Mouse (Mus musculus) heart, adult 2 months (tissue): ENCODE results near the gene Marf1.

ENCODE experiments used
- CTCF ChIP-seq: fragments of 200-600 bp; IDR thresholded peaks from 2 replicates; pipeline ENCODE4 v1.8.1; 2022; ENCODE audit warnings: antibody characterized with exemption, mild to moderate bottlenecking, moderate library complexity
- EP300 ChIP-seq: fragments of 200-500 bp; IDR thresholded peaks from 2 replicates; pipeline ENCODE4 v1.6.1; 2011; ENCODE audit warnings: low read depth, low read length, control low read depth; ENCODE audit not compliant: insufficient read depth

- no peak for TF ChIP-seq CTCF
- no peak for TF ChIP-seq EP300
Measured at GRCm38 (mm10) chr16:14124709-14125108, 38.4 kb downstream of the Marf1 start.
